Mouse (Mus musculus) gastrocnemius, postnatal 25 days (tissue): ENCODE data around the gene H2afj. TPM values are rescaled to one million over a fixed set of nuclear protein-coding genes. Genes with fewer than 3 reads are reported as not detected.

Source experiments
- DNase-seq: peaks from one replicate; pipeline ENCODE4 v3.0.0; 2022
- microRNA-seq, 2 experiments: library from miRNA; unstranded; fragments of <30 nt; microRNA quantifications; one replicate each; pipeline ENCODE4 v1.2.0; 2021; ENCODE audit warnings: borderline replicate concordance in 2 of 2
- total RNA-seq, 2 experiments: library from RNA; stranded (reverse); gene quantifications; 1 replicate in 1 of 2; 2 replicates in 1 of 2; pipeline ENCODE4 v1.2.3; 2021

The H2afj gene
- total RNA-seq, 2 experiments from 2014 or later = 16.4 to 17.9 TPM

GRCm38 (mm10) chr6:136845706-136846480, 37.8 kb downstream of the H2afj start:
- no peak for DNase-seq

- DNase-seq = no peak
Observed at GRCm38 (mm10) chr6:136847267-136847666, 39.2 kb downstream of the H2afj start.

DNA sequence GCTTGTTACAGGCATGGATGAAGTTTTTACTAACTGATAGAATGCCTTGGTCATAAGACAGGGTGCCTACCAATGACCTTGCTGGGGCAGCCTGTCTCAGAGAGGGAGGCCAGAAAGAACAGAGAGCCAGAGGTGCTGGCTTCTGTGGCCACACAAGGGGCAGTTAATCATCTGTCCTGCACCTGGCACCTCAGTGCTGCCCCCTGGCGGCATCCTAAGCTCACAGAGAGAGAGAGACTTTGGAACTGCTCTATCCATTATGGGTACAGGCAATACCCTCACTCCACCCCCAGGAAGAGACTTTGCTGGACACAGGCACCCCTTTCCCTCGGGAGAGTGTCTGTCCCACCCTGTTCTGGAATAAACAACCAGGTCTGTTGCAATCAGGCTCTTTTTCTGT, 39.7 kb downstream of the H2afj start:
- no peak for DNase-seq

DNA sequence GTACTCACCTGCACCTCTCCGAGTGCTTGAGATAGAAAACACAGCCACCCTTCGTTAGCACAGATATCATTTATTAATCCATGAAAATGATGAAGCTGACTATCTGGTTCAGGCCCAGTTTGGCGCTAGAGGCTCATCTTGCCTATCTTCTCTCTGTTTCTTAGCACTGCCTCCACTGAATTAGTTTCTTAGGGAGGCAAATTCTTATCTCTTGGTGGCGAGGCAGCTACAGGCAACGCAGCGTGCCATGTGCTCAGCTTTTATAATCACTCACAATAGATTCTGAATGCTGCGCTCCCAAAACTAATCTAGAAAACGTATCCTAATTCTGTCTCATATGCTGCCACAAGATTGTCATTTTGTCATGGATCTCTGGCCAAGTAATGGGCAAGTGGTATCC, 40.4 kb downstream of the H2afj start:
- no peak for DNase-seq

GRCm38 (mm10) chr6:136848971-136849370, 40.9 kb downstream of the H2afj start:
- no peak for DNase-seq

DNA sequence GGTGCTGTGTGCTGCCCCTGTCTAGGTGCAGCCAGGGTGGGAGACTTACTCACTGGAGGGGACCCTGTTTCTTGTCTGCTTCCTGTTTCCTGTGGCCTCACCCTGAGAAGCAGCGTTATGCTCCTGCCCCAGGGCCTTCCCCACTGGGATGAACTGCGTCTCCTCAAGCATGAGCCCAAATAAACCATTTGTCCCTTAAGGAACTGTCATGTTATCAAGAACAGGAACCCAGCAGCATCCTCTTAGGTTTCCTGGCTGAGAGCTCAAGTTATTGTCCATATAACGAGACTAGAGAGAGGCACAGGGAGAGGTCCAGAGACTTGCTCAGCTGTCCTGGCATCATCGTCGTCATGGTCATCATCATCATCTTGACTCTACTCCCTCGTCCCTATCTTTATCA, 42.2 kb downstream of the H2afj start:
- no peak for DNase-seq

DNA sequence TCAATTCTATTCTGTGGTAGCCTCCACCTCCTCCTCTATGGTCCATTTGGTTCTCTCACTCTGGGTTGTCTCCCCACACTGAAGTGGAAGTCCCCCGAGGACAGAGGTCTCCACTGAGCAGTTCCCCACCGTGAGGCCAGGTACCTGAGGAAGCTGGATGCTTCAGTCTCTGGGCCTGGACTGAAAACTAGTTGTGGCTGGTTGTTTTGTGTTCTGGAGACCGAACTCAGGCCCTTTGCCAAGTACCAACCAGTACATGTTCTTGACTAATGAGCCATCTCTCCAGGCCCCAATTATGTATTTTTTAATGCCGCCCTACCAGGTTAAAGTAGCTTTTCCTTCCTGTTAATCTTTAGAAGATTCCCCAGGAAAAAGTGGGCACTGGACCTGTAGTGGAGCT, 44.3 kb downstream of the H2afj start:
- DNase-seq = no peak

DNA sequence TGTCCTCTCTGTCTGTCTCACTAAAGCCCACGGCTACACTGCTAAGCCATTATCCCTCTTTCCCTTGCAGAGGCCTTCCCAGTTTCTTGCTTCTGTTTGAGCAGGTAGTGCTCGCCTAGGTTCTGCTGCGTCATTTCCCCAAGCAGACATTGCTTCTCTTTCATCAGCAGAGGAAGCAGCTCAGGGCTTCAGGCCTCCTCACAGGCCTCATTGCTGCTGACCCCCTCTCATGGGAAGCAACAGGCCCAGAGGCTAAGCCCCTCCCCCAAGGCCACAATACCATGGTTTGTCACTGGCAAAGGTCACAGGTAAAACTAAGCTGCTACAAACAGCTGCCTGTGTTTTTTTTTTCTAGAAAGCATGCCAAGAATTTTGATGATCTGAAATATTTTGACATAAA, 44.7 kb downstream of the H2afj start:
- DNase-seq = no peak

DNA sequence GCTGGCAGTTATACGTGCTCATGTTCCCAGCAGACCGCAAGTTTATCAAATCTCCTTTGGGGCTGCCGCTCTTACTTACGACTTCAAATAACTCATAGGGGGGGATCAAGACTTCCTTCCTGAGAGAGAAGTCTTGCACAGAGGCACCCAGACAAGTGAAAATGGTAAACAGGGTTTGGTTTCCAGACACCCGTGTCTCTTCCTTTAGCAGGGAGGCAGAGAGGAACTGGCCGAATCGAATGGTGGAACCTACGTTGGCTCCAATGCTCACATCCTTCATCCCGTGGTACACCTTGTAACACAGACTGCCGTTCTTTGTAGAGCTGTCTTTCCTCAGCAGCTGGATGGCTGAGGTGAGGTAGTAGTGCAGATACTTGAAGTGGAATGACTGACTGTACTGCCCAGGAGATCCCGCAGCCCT, 46.3 kb downstream of the H2afj start:
- no peak for DNase-seq

DNA sequence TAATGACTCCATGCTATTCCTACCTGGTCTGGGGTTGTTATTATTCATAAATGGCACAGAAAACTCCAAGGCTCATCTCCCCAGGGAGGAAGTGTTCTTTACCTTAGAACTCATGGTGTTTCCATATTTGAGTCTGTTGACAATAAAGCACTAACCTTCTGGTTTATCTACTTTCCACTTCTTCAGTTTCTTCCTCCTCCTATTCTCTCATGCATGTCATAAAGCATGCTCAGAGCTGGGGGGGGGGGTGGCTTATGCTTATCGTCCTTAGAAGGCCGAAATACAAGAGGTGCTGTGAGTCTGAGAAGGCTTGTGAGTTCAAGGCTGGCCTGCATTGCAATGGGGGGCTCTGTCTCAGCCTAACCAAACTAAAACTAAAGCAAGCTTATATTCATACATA, 47.1 kb downstream of the H2afj start:
- DNase-seq = no peak

GRCm38 (mm10) chr6:136856071-136856636, 48.1 kb downstream of the H2afj start:
- DNase-seq = no peak

DNA sequence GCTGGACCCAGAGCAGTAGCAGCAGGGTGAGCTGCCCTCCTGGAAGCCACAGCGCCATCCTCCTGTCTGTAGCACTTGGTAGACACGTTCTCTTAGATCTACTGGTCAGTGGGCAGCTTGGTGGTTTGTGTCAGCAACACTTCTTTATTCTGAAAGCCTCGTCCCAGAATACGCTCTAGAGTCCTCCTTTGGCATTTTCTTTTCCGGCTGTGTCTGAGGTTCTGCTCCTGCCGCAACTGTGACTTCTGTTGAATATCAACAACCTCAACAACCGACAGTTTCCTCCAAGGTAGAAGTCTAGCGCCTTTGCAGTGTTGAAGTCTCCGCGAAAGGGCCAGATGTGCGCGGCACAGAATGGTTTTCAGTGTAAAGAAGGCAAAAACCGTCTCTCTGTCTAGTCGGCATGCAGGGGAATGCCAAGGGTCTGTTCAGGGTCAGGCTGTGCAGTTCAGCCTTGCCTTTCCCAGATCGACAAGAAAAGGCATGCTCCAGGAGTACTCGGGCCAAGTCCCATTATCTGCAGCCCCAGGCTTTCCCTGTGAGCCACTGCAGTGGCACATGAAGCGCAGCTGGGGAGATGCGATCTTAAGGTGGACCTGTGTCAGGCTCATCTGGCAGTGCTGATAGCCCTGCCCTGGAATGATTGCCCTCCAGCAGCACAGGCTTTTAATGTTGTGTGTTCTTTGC, 49.3 kb downstream of the H2afj start, which contains the start of gene Art4:
Gene Art4, minus strand, starts transcription at position 548 of the 687 bp plus-strand sequence.
- DNase-seq = no peak

DNA sequence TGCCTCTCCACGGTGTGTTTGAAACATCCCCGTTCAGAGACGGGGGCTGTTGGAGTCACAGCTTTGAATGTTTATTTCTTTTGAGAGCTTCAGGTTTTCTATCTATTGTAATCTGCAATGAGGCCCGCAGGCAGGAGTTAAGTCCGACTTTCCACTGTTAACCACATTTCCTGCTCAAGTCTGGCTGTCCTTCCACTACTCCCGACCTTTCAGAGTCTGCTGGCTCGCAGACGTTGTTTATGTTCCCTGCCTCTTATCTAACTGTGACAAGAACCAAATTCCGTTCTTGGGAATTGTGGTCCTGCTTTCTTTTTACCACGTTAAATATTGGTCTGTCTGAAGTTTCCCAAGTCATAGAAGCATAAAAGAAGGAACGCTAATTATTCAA, 49.8 kb downstream of the H2afj start:
- DNase-seq = no peak

GRCm38 (mm10) chr6:136858420-136858819, 50.4 kb downstream of the H2afj start:
- DNase-seq = no peak

Small RNAs within 50 kb of the gene (microRNA-seq; reads per million reads assigned to microRNA genes)
- gene Gm44364 = 0 reads per million in 2 experiments

Other genes with a start within 250 kb of the H2afj start
- gene Plbd1, start 146.3 kb upstream of the H2afj start, total RNA-seq = 10 to 100 TPM; 18.3 to 18.8 TPM
- gene Gucy2c, start 26.5 kb upstream of the H2afj start, total RNA-seq = not detected
- 1 to 10 TPM; 4.7 TPM for gene Hist4h4, start 3.8 kb upstream of the H2afj start, total RNA-seq
- not detected for gene BC049715, start 19.4 kb downstream of the H2afj start, total RNA-seq
- 10 to 100 TPM; 48.1 to 49.0 TPM for gene Wbp11, start 20.0 kb downstream of the H2afj start, total RNA-seq
- gene Smco3, start 27.2 kb downstream of the H2afj start, total RNA-seq = under 1 TPM; 0.24 to 0.26 TPM
- gene Art4, start 49.5 kb downstream of the H2afj start, total RNA-seq = under 1 TPM; 0.18 to 0.54 TPM
- gene Mgp, start 67.6 kb downstream of the H2afj start, total RNA-seq = 100 to 1,000 TPM; 102 to 127 TPM
- gene Erp27, start 113.9 kb downstream of the H2afj start, total RNA-seq = not detected
- gene Pde6h, start 115.6 kb downstream of the H2afj start, total RNA-seq = not detected
- 10 to 100 TPM in 1 of 2 experiments, 1 to 10 TPM in 1; 6.3 to 12.1 TPM for gene Arhgdib, start 133.7 kb downstream of the H2afj start, total RNA-seq